Mouse (Mus musculus) hindbrain, embryonic 13.5 days (tissue): Measurements from ENCODE around the gene Slc44a2. TPM values are rescaled to one million over a fixed set of nuclear protein-coding genes. Genes with fewer than 3 reads are reported as not detected.

ENCODE experiments used
- ATAC-seq: fragments of 200-750 bp; cut with Nextera tagmentation; 2 replicates; pipeline ENCODE4 v1.8.0; 2017; ENCODE audit warnings: moderate TSS enrichment; ENCODE audit not compliant: low FRiP score
- H3K27ac ChIP-seq: fragments of 300-500 bp; sonication (generic); 2 replicates; pipeline ENCODE4 v1.5.1; 2015; ENCODE audit warnings: inconsistent platforms, mild to moderate bottlenecking, moderate library complexity
- H3K27me3 ChIP-seq: fragments of 300-500 bp; sonication (generic); 2 replicates; pipeline ENCODE4 v1.6.1; 2015; ENCODE audit warnings: mild to moderate bottlenecking, inconsistent platforms
- H3K36me3 ChIP-seq: fragments of 300-500 bp; sonication (generic); 2 replicates; pipeline ENCODE4 v1.6.1; 2015; ENCODE audit warnings: mild to moderate bottlenecking, inconsistent platforms
- H3K4me1 ChIP-seq: fragments of 300-500 bp; sonication (generic); replicated peaks from 2 replicates; pipeline ENCODE4 v1.6.1; 2015; ENCODE audit warnings: inconsistent platforms
- H3K4me2 ChIP-seq: fragments of 300-500 bp; sonication (generic); 2 replicates; pipeline ENCODE4 v1.6.1; 2015; ENCODE audit warnings: inconsistent platforms, mild to moderate bottlenecking, moderate library complexity
- H3K4me3 ChIP-seq: fragments of 300-500 bp; sonication (generic); 2 replicates; pipeline ENCODE4 v1.5.1; 2015; ENCODE audit warnings: mild to moderate bottlenecking, inconsistent platforms
- H3K9ac ChIP-seq: fragments of 300-500 bp; sonication (generic); 2 replicates; pipeline ENCODE4 v1.6.1; 2015; ENCODE audit warnings: mild to moderate bottlenecking, inconsistent platforms
- H3K9me3 ChIP-seq: fragments of 300-500 bp; sonication (generic); 2 replicates; pipeline ENCODE4 v1.6.1; 2016; ENCODE audit warnings: inconsistent platforms
- WGBS: fragments of 180-500 bp; shearing (Covaris S2); methylation state at CpG from one replicate; pipeline ENCODE4 v1.1.7; 2015; 5-methylcytosine and 5-hydroxymethylcytosine counted together
- polyA plus RNA-seq: library from polyadenylated mRNA; unstranded; fragments of >200 nt; fragmentation: Nextera tagmentation; extraction: Ambion mirVana; gene quantifications from 2 replicates; pipeline ENCODE4 v1.2.1, GENCODE M21; 2015

The Slc44a2 gene
- 68.1 and 73.8 TPM in 2 replicates for polyA plus RNA-seq

GRCm38 (mm10) chr9:21320619-21321512 is at the start of gene Slc44a2:
Gene Slc44a2 (plus strand): TSS chr9:21320698.
- H3K27me3 ChIP-seq: no peaks in the 10 kb centered on the region
- H3K9ac ChIP-seq: peak within 1 kb of the TSS; percentile 86
- peak; percentile 92 for ATAC-seq
- no peaks in the 10 kb centered on the region for H3K9me3 ChIP-seq
- H3K4me1 ChIP-seq: peaks cover 21% of the 10 kb centered on the region
- peak within 1 kb of the TSS; percentile 70 for H3K27ac ChIP-seq
- H3K4me3 ChIP-seq: peak within 1 kb of the TSS; percentile 78
- H3K36me3 ChIP-seq: 0 out of 2 replicates have a peak, but pooled peaks cover 2% of the 10 kb centered on the region
- under 1% methylated on average over 52 of the region's 52 CpGs for WGBS
- H3K4me2 ChIP-seq: peak within 1 kb of the TSS; percentile 96

- no peaks in the 10 kb centered on the region for H3K9me3 ChIP-seq
- no peak overlapping the region for H3K27ac ChIP-seq
- WGBS: 90% methylated on average over 9 of the region's 9 CpGs
- ATAC-seq: no peak
- peaks cover 97% of the 10 kb centered on the region for H3K36me3 ChIP-seq
- H3K9ac ChIP-seq: no peak overlapping the region
- no peak overlapping the region for H3K4me2 ChIP-seq
- no peak overlapping the region for H3K4me3 ChIP-seq
- H3K4me1 ChIP-seq: peaks cover under 1% of the 10 kb centered on the region; the same call in 1 of the 2 replicates
- no peaks in the 10 kb centered on the region for H3K27me3 ChIP-seq
Measured at GRCm38 (mm10) chr9:21272391-21272790, 48.1 kb upstream of the Slc44a2 start.

GRCm38 (mm10) chr9:21273094-21273493 is 47.4 kb upstream of the Slc44a2 start:
- H3K4me3 ChIP-seq: no peak overlapping the region
- no peak overlapping the region for H3K9ac ChIP-seq
- no peaks in the 10 kb centered on the region for H3K27me3 ChIP-seq
- no peak overlapping the region for H3K27ac ChIP-seq
- no peak for ATAC-seq
- H3K9me3 ChIP-seq: no peaks in the 10 kb centered on the region
- no peak overlapping the region for H3K4me2 ChIP-seq
- H3K4me1 ChIP-seq: no peaks in the 10 kb centered on the region
- 83% methylated on average over 8 of the region's 8 CpGs for WGBS
- H3K36me3 ChIP-seq: peaks cover 99% of the 10 kb centered on the region

- Histone ChIP-seq H3K27ac (no peak overlapping the region), H3K27me3 (no peaks in the 10 kb centered on the region), H3K9me3 (no peaks in the 10 kb centered on the region), H3K4me3 (no peak overlapping the region), H3K4me1 (no peaks in the 10 kb centered on the region), H3K36me3 (peaks cover 97% of the 10 kb centered on the region), H3K4me2 (no peak overlapping the region), H3K9ac (no peak overlapping the region)
- 88% methylated on average over 7 of the region's 7 CpGs for WGBS
- no peak for ATAC-seq
Measured at GRCm38 (mm10) chr9:21273520-21274228, 46.8 kb upstream of the Slc44a2 start.

GRCm38 (mm10) chr9:21274336-21274735 is 46.2 kb upstream of the Slc44a2 start:
- no peak overlapping the region for H3K4me3 ChIP-seq
- 97% methylated on average over 3 of the region's 3 CpGs for WGBS
- H3K27ac ChIP-seq: no peak overlapping the region
- ATAC-seq: no peak
- peaks cover 97% of the 10 kb centered on the region for H3K36me3 ChIP-seq
- H3K9me3 ChIP-seq: no peaks in the 10 kb centered on the region
- H3K4me1 ChIP-seq: no peaks in the 10 kb centered on the region
- H3K27me3 ChIP-seq: no peaks in the 10 kb centered on the region
- no peak overlapping the region for H3K9ac ChIP-seq
- H3K4me2 ChIP-seq: no peak overlapping the region

- no peak overlapping the region for H3K4me2 ChIP-seq
- no peak overlapping the region for H3K4me3 ChIP-seq
- H3K9me3 ChIP-seq: no peaks in the 10 kb centered on the region
- H3K27ac ChIP-seq: no peak overlapping the region
- no peak overlapping the region for H3K9ac ChIP-seq
- WGBS: 88% methylated on average over 7 of the region's 7 CpGs
- no peaks in the 10 kb centered on the region for H3K4me1 ChIP-seq
- no peaks in the 10 kb centered on the region for H3K27me3 ChIP-seq
- no peak for ATAC-seq
- peaks cover 98% of the 10 kb centered on the region for H3K36me3 ChIP-seq
Measured at GRCm38 (mm10) chr9:21275013-21275710, 45.3 kb upstream of the Slc44a2 start.

- ATAC-seq: no peak
- H3K9me3 ChIP-seq: no peaks in the 10 kb centered on the region
- no peak overlapping the region for H3K4me3 ChIP-seq
- H3K4me1 ChIP-seq: no peaks in the 10 kb centered on the region
- no peak overlapping the region for H3K9ac ChIP-seq
- 91% methylated on average over 12 of the region's 12 CpGs for WGBS
- no peak overlapping the region for H3K27ac ChIP-seq
- no peak overlapping the region for H3K4me2 ChIP-seq
- peaks cover 98% of the 10 kb centered on the region for H3K36me3 ChIP-seq
- H3K27me3 ChIP-seq: no peaks in the 10 kb centered on the region
Measured at GRCm38 (mm10) chr9:21275727-21276126, 44.8 kb upstream of the Slc44a2 start.

- H3K9ac ChIP-seq: no peak overlapping the region
- H3K4me3 ChIP-seq: no peak overlapping the region
- no peaks in the 10 kb centered on the region for H3K27me3 ChIP-seq
- no peaks in the 10 kb centered on the region for H3K9me3 ChIP-seq
- no peaks in the 10 kb centered on the region for H3K4me1 ChIP-seq
- no peak overlapping the region for H3K27ac ChIP-seq
- H3K4me2 ChIP-seq: no peak overlapping the region
- peaks cover 98% of the 10 kb centered on the region for H3K36me3 ChIP-seq
- ATAC-seq: no peak
- WGBS: 94% methylated on average over 8 of the region's 8 CpGs
Measured at GRCm38 (mm10) chr9:21276307-21276706, 44.2 kb upstream of the Slc44a2 start.

GRCm38 (mm10) chr9:21277776-21278175 is 42.7 kb upstream of the Slc44a2 start:
- no peak overlapping the region for H3K4me3 ChIP-seq
- peaks cover 96% of the 10 kb centered on the region for H3K36me3 ChIP-seq
- ATAC-seq: no peak

GRCm38 (mm10) chr9:21283591-21283990 is 36.9 kb upstream of the Slc44a2 start:
- ATAC-seq: no peak
- Histone ChIP-seq H3K4me2 (no peak overlapping the region), H3K36me3 (peaks cover 65% of the 10 kb centered on the region), H3K9me3 (no peaks in the 10 kb centered on the region), H3K27me3 (no peaks in the 10 kb centered on the region), H3K4me3 (no peak overlapping the region), H3K4me1 (peaks cover 24% of the 10 kb centered on the region), H3K27ac (no peak overlapping the region), H3K9ac (no peak overlapping the region)
- 95% methylated on average over 5 of the region's 5 CpGs for WGBS

More at GRCm38 (mm10) chr9:21277776-21278175, 42.7 kb upstream of the Slc44a2 start:
- WGBS: 96% methylated on average over 5 of the region's 5 CpGs
- no peaks in the 10 kb centered on the region for H3K9me3 ChIP-seq
- no peaks in the 10 kb centered on the region for H3K27me3 ChIP-seq
- H3K9ac ChIP-seq: no peak overlapping the region
- H3K27ac ChIP-seq: no peak overlapping the region
- no peaks in the 10 kb centered on the region for H3K4me1 ChIP-seq
- H3K4me2 ChIP-seq: no peak overlapping the region

- no peak overlapping the region for H3K27ac ChIP-seq
- ATAC-seq: no peak
- H3K4me1 ChIP-seq: peaks cover 28% of the 10 kb centered on the region
- 76% methylated on average over 3 of the region's 3 CpGs for WGBS
- no peaks in the 10 kb centered on the region for H3K9me3 ChIP-seq
- H3K4me2 ChIP-seq: no peak overlapping the region
- no peak overlapping the region for H3K9ac ChIP-seq
- no peaks in the 10 kb centered on the region for H3K27me3 ChIP-seq
- H3K36me3 ChIP-seq: peaks cover 61% of the 10 kb centered on the region
- no peak overlapping the region for H3K4me3 ChIP-seq
Measured at GRCm38 (mm10) chr9:21283994-21284393, 36.5 kb upstream of the Slc44a2 start.

- Histone ChIP-seq H3K36me3 (peaks cover 34% of the 10 kb centered on the region), H3K9me3 (no peaks in the 10 kb centered on the region), H3K4me2 (peak overlapping the region; percentile 77), H3K4me3 (peak overlapping the region; percentile 68), H3K27me3 (no peaks in the 10 kb centered on the region), H3K4me1 (peaks cover 44% of the 10 kb centered on the region), H3K27ac (0 out of 2 replicates have a peak overlapping the region, but pooled peaks have one; percentile 90), H3K9ac (peak overlapping the region; percentile 79)
- no peak for ATAC-seq
- WGBS: 71% methylated on average over 3 of the region's 3 CpGs
Measured at GRCm38 (mm10) chr9:21286753-21287152, 33.7 kb upstream of the Slc44a2 start.
